In genomic region chr1:124718065-124718464, GRCm38 (mm10) we compare ENCODE assay signal across 8 mouse cellular contexts.
DNase-seq lines count a peak whose midpoint lies in the region; ATAC-seq lines count a peak whose summit lies in the region.

No protein-coding gene starts in this region.

- H3K9me3 ChIP-seq in heart, embryonic 12.5 days (replicated peaks), result no peaks in the 10 kb centered on the region
- no peaks in the 10 kb centered on the region for H3K9me3 ChIP-seq in embryonic facial prominence, embryonic 10.5 days

- WGBS in heart, embryonic 12.5 days, result 0% methylated on average over 1 of the region's 1 CpGs
- WGBS in embryonic facial prominence, embryonic 10.5 days, result 10% methylated on average over 1 of the region's 1 CpGs

- H3K9ac ChIP-seq in heart, embryonic 12.5 days, result no peak overlapping the region

- H3K36me3 ChIP-seq in heart, embryonic 12.5 days, result no peaks in the 10 kb centered on the region
- H3K36me3 ChIP-seq in embryonic facial prominence, embryonic 10.5 days (replicated peaks), result no peaks in the 10 kb centered on the region

- H3K27ac ChIP-seq in heart, embryonic 12.5 days (ENCODE audit: poor library complexity, severe bottlenecking), result no peak overlapping the region
- H3K27ac ChIP-seq in embryonic facial prominence, embryonic 10.5 days (replicated peaks), result no peak overlapping the region

- no peaks in the 10 kb centered on the region for H3K4me1 ChIP-seq in heart, embryonic 12.5 days (replicated peaks)
- no peaks in the 10 kb centered on the region for H3K4me1 ChIP-seq in embryonic facial prominence, embryonic 10.5 days

- no peak for ATAC-seq in heart, embryonic 12.5 days (ENCODE audit: insufficient number of reproducible peaks, low FRiP score)

- H3K4me2 ChIP-seq in heart, embryonic 12.5 days, result no peak overlapping the region

- H3K27me3 ChIP-seq in heart, embryonic 12.5 days (replicated peaks), result no peaks in the 10 kb centered on the region
- H3K27me3 ChIP-seq in embryonic facial prominence, embryonic 10.5 days (replicated peaks; ENCODE audit: low read depth, poor library complexity, severe bottlenecking), result no peaks in the 10 kb centered on the region

- DNase-seq in heart, postnatal 36 days, result peak; percentile 2 to 25
- peak; percentile 62 to 67 for DNase-seq in adrenal gland, postnatal 36 days
- DNase-seq in embryonic facial prominence, embryonic 10.5 days (ENCODE audit: low spot score), result peak; percentile 54
- peak; percentile 5 to 60 for DNase-seq in kidney, adult 8-10 months
- peak; percentile 67 to 74 for DNase-seq in left cerebral cortex, postnatal 36 days (ENCODE audit: low spot score in 2 of 2)
- DNase-seq in ovary, postnatal 14 days (ENCODE audit: low spot score), result peak; percentile 62
- DNase-seq in urinary bladder, postnatal 36 days (ENCODE audit: low spot score in 2 of 2), result peak; percentile 24 to 45

- H3K4me3 ChIP-seq in heart, embryonic 12.5 days, result no peak overlapping the region
- no peak overlapping the region for H3K4me3 ChIP-seq in embryonic facial prominence, embryonic 10.5 days

- intact Hi-C loops in heart, postnatal 36 days (cut with DNase I), result no loop called here
- intact Hi-C loops in left cerebral cortex, postnatal 36 days (cut with DNase I), result loop anchor here (5.0 kb wide), 1 partner anchor 654 kb away; no protein-coding TSS in a partner anchor

Comparison
In these comparisons a context has a peak if more than half of its experiments do, and no peak if none do; other contexts are left out.
1. DNase-seq: peak in every context shown above with its lines; median percentile 70 in left cerebral cortex, postnatal 36 days; 64 in adrenal gland, postnatal 36 days; 62 in ovary, postnatal 14 days; 54 in embryonic facial prominence, embryonic 10.5 days; 34 in urinary bladder, postnatal 36 days; 32 in kidney, adult 8-10 months; 14 in heart, postnatal 36 days.